Mouse (Mus musculus) testis, postnatal 14 days (tissue): ENCODE results near the gene Foxj2.
A peak's percentile ranks its signal among the peaks of the same experiment; 100 is the strongest.

Source experiments
- DNase-seq: peaks from one replicate; pipeline ENCODE4 v3.0.0; 2021; ENCODE audit warnings: low spot score

Gene Foxj2

GRCm38 (mm10) chr6:122874720-122875389 is 55.1 kb downstream of the Foxj2 start:
- peak; percentile 65 for DNase-seq

- no peak for DNase-seq
Measured at GRCm38 (mm10) chr6:122879141-122879735, 59.5 kb downstream of the Foxj2 start.

GRCm38 (mm10) chr6:122879781-122880505 is 60.2 kb downstream of the Foxj2 start:
- no peak for DNase-seq

- no peak for DNase-seq
Measured at GRCm38 (mm10) chr6:122881287-122881686, 61.6 kb downstream of the Foxj2 start.

DNA sequence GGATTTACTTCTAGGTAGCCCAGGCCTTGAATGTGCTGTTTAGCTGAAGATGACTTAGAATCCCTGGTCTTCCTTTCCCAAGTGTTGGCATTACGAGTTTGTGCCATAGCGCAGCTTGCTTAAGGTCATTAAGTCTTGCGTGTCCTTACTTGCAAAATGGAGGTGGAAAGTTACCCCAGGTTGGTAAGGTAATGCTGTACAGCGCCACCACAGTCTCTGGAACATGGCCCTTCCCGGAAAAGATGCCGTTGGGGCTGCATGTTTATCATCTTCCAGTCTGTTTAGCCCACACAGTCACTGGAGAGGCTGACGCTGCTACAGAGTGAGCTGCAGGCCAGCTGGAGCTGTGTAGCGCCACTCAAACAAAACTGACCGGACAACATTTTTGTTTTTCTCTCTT is 63.9 kb downstream of the Foxj2 start:
- no peak for DNase-seq

DNA sequence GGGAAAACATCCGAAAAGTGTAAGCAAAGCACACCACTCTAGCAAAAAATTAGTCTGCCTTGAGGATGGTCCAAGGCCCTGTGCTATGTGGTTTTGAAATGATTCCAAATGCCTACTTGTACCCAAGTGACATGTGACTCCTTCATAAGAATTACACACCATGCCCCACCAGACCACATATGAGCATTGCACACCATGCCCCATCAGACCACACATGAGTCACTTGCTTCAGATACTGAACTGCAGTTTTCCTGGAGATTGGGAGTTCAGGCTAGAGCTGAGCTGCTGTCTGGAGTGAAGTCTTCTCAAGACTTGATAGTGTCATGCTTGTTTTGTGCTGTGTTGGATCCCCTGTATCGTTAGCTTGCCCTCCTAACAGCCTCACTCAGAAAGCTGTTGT is 69.9 kb downstream of the Foxj2 start:
- no peak for DNase-seq

DNA sequence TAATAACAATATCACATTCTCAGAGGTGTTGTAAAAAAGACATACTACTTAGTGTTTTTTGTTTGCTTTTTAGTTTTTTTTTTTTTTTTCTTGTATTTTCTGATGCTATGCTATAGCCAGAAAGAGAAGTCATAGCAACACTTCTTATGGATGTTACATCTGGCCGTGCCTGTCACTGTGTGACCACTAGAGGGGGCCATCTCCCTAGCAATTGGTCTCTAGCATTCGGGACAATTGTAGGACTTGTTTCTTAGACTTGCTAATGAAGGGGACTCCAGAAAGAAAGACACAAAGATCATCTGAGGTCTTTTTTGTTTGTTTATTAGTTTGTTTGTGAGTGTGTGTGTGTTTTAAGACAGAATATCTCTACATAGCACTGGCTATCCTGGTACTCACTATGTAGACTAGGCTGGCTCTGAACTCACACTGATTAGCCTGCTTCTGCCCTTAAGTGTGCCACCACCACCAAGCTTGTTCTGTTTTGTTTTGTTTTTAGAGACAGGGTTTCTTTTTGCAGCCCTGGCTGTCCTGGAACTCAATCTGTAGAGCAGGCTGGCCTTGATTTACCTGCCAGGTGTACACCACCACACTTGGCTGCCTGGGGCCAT is 72.8 kb downstream of the Foxj2 start:
- DNase-seq, result peak; percentile 25
